Mouse (Mus musculus) kidney, postnatal 4 days (tissue): Measurements from ENCODE around the gene Speer4e.
A peak's percentile ranks its signal among the peaks of the same experiment; 100 is the strongest.
"Not testable (repeated sequence)": the region's sequence is repeated elsewhere in the genome, so short reads cannot be mapped to it uniquely, and the experiment has no call there.

Source experiments
- DNase-seq, 2 experiments: peaks; one replicate each; pipeline ENCODE4 v3.0.0; 2021; ENCODE audit warnings: mixed read lengths in 2 of 2

The Speer4e gene

GRCm38 (mm10) chr5:14938329-14938728 is at the start of gene Speer4e:
Gene Speer4e, minus strand, starts transcription at chr5:14938429.
- not testable (repeated sequence) for DNase-seq

- not testable (repeated sequence) for DNase-seq
Measured at GRCm38 (mm10) chr5:14986649-14987387, 48.6 kb upstream of the Speer4e start.

- not testable (repeated sequence) for DNase-seq
Measured at GRCm38 (mm10) chr5:14978835-14979234, 40.6 kb upstream of the Speer4e start, which contains the start of gene Gm10354. Gene Gm10354, minus strand, starts transcription at chr5:14978935.

GRCm38 (mm10) chr5:14977368-14977767 is 39.1 kb upstream of the Speer4e start:
- not testable (repeated sequence) for DNase-seq

GRCm38 (mm10) chr5:14975294-14975693 is 37.1 kb upstream of the Speer4e start:
- DNase-seq, result not testable (repeated sequence)

GRCm38 (mm10) chr5:14972841-14973240 is 34.6 kb upstream of the Speer4e start:
- DNase-seq, result not testable (repeated sequence)

GRCm38 (mm10) chr5:14963821-14964220 is 25.6 kb upstream of the Speer4e start:
- DNase-seq, result peak in 1 of 2 experiments; percentile 8

GRCm38 (mm10) chr5:14961502-14961901 is 23.3 kb upstream of the Speer4e start:
- DNase-seq, result not testable (repeated sequence)

- DNase-seq, result not testable (repeated sequence)
Measured at GRCm38 (mm10) chr5:14955928-14956706, 17.9 kb upstream of the Speer4e start.

GRCm38 (mm10) chr5:14953587-14953986 is 15.4 kb upstream of the Speer4e start:
- not testable (repeated sequence) for DNase-seq

- DNase-seq, result not testable (repeated sequence)
Measured at GRCm38 (mm10) chr5:14952749-14953148, 14.5 kb upstream of the Speer4e start.

- not testable (repeated sequence) for DNase-seq
Measured at GRCm38 (mm10) chr5:14951822-14952221, 13.6 kb upstream of the Speer4e start.

GRCm38 (mm10) chr5:14947482-14948198 is 9.4 kb upstream of the Speer4e start:
- DNase-seq, result not testable (repeated sequence)

- not testable (repeated sequence) for DNase-seq
Measured at GRCm38 (mm10) chr5:14945524-14945923, 7.3 kb upstream of the Speer4e start.

- not testable (repeated sequence) for DNase-seq
Measured at GRCm38 (mm10) chr5:14941043-14941442, 2.8 kb upstream of the Speer4e start.

- not testable (repeated sequence) for DNase-seq
Measured at GRCm38 (mm10) chr5:14933721-14934120, 4.5 kb downstream of the Speer4e start.

GRCm38 (mm10) chr5:14927047-14927446 is 11.2 kb downstream of the Speer4e start:
- peak; percentile 7 to 8 for DNase-seq

- DNase-seq, result not testable (repeated sequence)
Measured at GRCm38 (mm10) chr5:14914799-14915198, 23.4 kb downstream of the Speer4e start, which contains the start of gene Gm9758. Gene Gm9758, minus strand, starts transcription at chr5:14914899.

- DNase-seq, result not testable (repeated sequence)
Measured at GRCm38 (mm10) chr5:14914361-14914760, 23.9 kb downstream of the Speer4e start.

GRCm38 (mm10) chr5:14903539-14903938 is 34.7 kb downstream of the Speer4e start:
- not testable (repeated sequence) for DNase-seq

- DNase-seq, result no peak
Measured at GRCm38 (mm10) chr5:14892242-14892641, 46.0 kb downstream of the Speer4e start.

- not testable (repeated sequence) for DNase-seq
Measured at GRCm38 (mm10) chr5:14885291-14885690, 52.9 kb downstream of the Speer4e start.
